Mouse (Mus musculus) thymus, adult 2 months (tissue): Measurements from ENCODE around the gene Prtn3. TPM values are rescaled to one million over a fixed set of nuclear protein-coding genes. Genes with fewer than 3 reads are reported as not detected.

Experiments
- DNase-seq: peaks from one replicate; pipeline ENCODE4 v3.0.0; 2021
- H3K27ac ChIP-seq: fragments of 200-500 bp; 2 replicates; pipeline ENCODE4 v1.5.1; 2012; ENCODE audit warnings: low read length, control low read depth; ENCODE audit not compliant: control insufficient read depth, insufficient read depth
- H3K27me3 ChIP-seq: fragments of 200-500 bp; 2 replicates; pipeline ENCODE4 v1.6.1; 2012; ENCODE audit warnings: mild to moderate bottlenecking, low read length, moderate library complexity, mixed read lengths; ENCODE audit not compliant: control insufficient read depth, insufficient read depth
- H3K36me3 ChIP-seq: fragments of 200-500 bp; 2 replicates; pipeline ENCODE4 v1.6.1; 2012; ENCODE audit warnings: mild to moderate bottlenecking, low read length, moderate library complexity; ENCODE audit not compliant: control insufficient read depth, insufficient read depth
- H3K4me1 ChIP-seq: fragments of 200-500 bp; replicated peaks from 2 replicates; pipeline ENCODE4 v1.6.1; 2012; ENCODE audit warnings: low read length; ENCODE audit not compliant: control insufficient read depth, insufficient read depth
- H3K4me3 ChIP-seq: fragments of 200-500 bp; 2 replicates; pipeline ENCODE4 v1.5.1; 2012; ENCODE audit warnings: mild to moderate bottlenecking, low read length, control low read depth, moderate library complexity; ENCODE audit not compliant: control insufficient read depth, insufficient read depth
- CTCF ChIP-seq: fragments of 200-500 bp; IDR thresholded peaks from 2 replicates; pipeline ENCODE4 v1.5.1; 2012; ENCODE audit warnings: mild to moderate bottlenecking, control low read depth, low read length, moderate library complexity, borderline replicate concordance; ENCODE audit not compliant: control insufficient read depth, poor library complexity, insufficient read depth; ENCODE audit errors: extremely low read depth
- POLR2A ChIP-seq: fragments of 200-500 bp; IDR thresholded peaks from 2 replicates; pipeline ENCODE4 v1.6.1; 2012; ENCODE audit warnings: mild to moderate bottlenecking, low read length, control low read depth, moderate library complexity; ENCODE audit not compliant: control insufficient read depth, poor library complexity, insufficient read depth; ENCODE audit errors: extremely low read depth
- WGBS: fragments of 180-500 bp; shearing (Covaris S2); methylation state at CpG from one replicate; pipeline ENCODE4 v1.1.7; 2018; 5-methylcytosine and 5-hydroxymethylcytosine counted together
- polyA plus RNA-seq: library from polyadenylated mRNA; depleted of rRNA; stranded (reverse); fragments of >200 nt; gene quantifications from 2 replicates; pipeline ENCODE4 v1.2.3, GENCODE M21; 2012

Prtn3 gene
- polyA plus RNA-seq, 1 experiment = 5.3 TPM

- no peak for TF ChIP-seq CTCF
- TF ChIP-seq POLR2A = no peak
- Histone ChIP-seq H3K27me3 (no peaks in the 10 kb centered on the region; the same call in 1 of the 2 replicates), H3K4me1 (peaks cover 28% of the 10 kb centered on the region)
Observed at GRCm38 (mm10) chr10:79920056-79920890, 46.0 kb downstream of the Prtn3 start.

GRCm38 (mm10) chr10:79920958-79921535 is 46.8 kb downstream of the Prtn3 start, which contains the start of gene R3hdm4:
TSS of gene R3hdm4 (minus strand) at chr10:79921208.
- H3K4me3 ChIP-seq = no peak within 1 kb of the TSS
- H3K36me3 ChIP-seq = no peaks in the 10 kb centered on the region
- peaks cover 28% of the 10 kb centered on the region for H3K4me1 ChIP-seq
- H3K27ac ChIP-seq = no peak within 1 kb of the TSS
- 0 out of 2 replicates have a peak, but pooled peaks have one; percentile 26 for TF ChIP-seq CTCF
- no peak for TF ChIP-seq POLR2A
- DNase-seq = no peak
- H3K27me3 ChIP-seq = no peaks in the 10 kb centered on the region; the same call in 1 of the 2 replicates
- WGBS = 19% methylated on average over 41 of the region's 41 CpGs

More at GRCm38 (mm10) chr10:79920056-79920890, 46.0 kb downstream of the Prtn3 start:
- 58% methylated on average over 26 of the region's 26 CpGs for WGBS
- no peak for DNase-seq
- H3K27ac ChIP-seq = no peak overlapping the region
- H3K4me3 ChIP-seq = no peak overlapping the region
- H3K36me3 ChIP-seq = no peaks in the 10 kb centered on the region

GRCm38 (mm10) chr10:79921572-79921971 is 47.3 kb downstream of the Prtn3 start:
- Histone ChIP-seq H3K27ac (no peak overlapping the region), H3K27me3 (no peaks in the 10 kb centered on the region; the same call in 1 of the 2 replicates), H3K4me1 (peaks cover 27% of the 10 kb centered on the region), H3K4me3 (no peak overlapping the region), H3K36me3 (no peaks in the 10 kb centered on the region)
- DNase-seq = no peak
- TF ChIP-seq CTCF (no peak), POLR2A (no peak)
- WGBS = 24% methylated on average over 34 of the region's 34 CpGs

- TF ChIP-seq POLR2A (no peak), CTCF (peak; percentile 100)
- H3K36me3 ChIP-seq = no peaks in the 10 kb centered on the region
- H3K27ac ChIP-seq = no peak overlapping the region
- no peaks in the 10 kb centered on the region; the same call in 1 of the 2 replicates for H3K27me3 ChIP-seq
- H3K4me1 ChIP-seq = peaks cover 26% of the 10 kb centered on the region
- no peak overlapping the region for H3K4me3 ChIP-seq
- DNase-seq = peak; percentile 93
- 25% methylated on average over 29 of the region's 29 CpGs for WGBS
Observed at GRCm38 (mm10) chr10:79924998-79925784, 50.9 kb downstream of the Prtn3 start.

- Histone ChIP-seq H3K4me1 (peaks cover 21% of the 10 kb centered on the region), H3K27ac (peak overlapping the region; percentile 69), H3K27me3 (no peaks in the 10 kb centered on the region; the same call in 1 of the 2 replicates), H3K4me3 (peak overlapping the region; percentile 71), H3K36me3 (no peaks in the 10 kb centered on the region)
- DNase-seq = peak; percentile 40
- TF ChIP-seq POLR2A (no peak), CTCF (no peak)
- WGBS = 4% methylated on average over 15 of the region's 15 CpGs
Observed at GRCm38 (mm10) chr10:79925785-79926490, 51.7 kb downstream of the Prtn3 start.
